Mouse (Mus musculus) lung, adult 2 months (tissue): ENCODE measurements at regions not wholly inside any gene's neighbourhood (a gene's known extent, or its start where the extent isn't known, plus 50 kb on each side); places are given as distances from the start of the nearest gene placed in this dataset.

Source experiments
- CTCF ChIP-seq: fragments of 200-500 bp; IDR thresholded peaks from 2 replicates; pipeline ENCODE4 v1.5.1; 2011; ENCODE audit warnings: mild to moderate bottlenecking, low read length, control low read depth; ENCODE audit not compliant: insufficient read depth
- POLR2A ChIP-seq: fragments of 200-500 bp; IDR thresholded peaks from 2 replicates; pipeline ENCODE4 v1.6.1; 2011; ENCODE audit warnings: low read depth, mild to moderate bottlenecking, control low read depth, low read length, borderline replicate concordance; ENCODE audit errors: extremely low read depth

GRCm38 (mm10) chr13:110967109-110967508 lies 287.7 kb upstream of the Actbl2 start:
- TF ChIP-seq CTCF (no peak), POLR2A (no peak)
